Mouse (Mus musculus): Measurements from ENCODE around the gene 9130213A22Rik. TPM values are rescaled to one million over a fixed set of nuclear protein-coding genes. Genes with fewer than 3 reads are reported as not detected.
"Not testable (repeated sequence)": the region's sequence is repeated elsewhere in the genome, so short reads cannot be mapped to it uniquely, and the experiment has no call there.

9130213A22Rik gene
- polyA plus RNA-seq, 1 experiment from 2014 or later: 0.41 TPM

GRCm38 (mm10) chr11:69096987-69097900 lies 25.1 kb downstream of the 9130213A22Rik start:
- ATAC-seq (ENCODE audit: extremely low read depth, insufficient number of reproducible peaks, low FRiP score, low TSS enrichment): peak; percentile 42
- WGBS: 2% methylated on average over 27 of the region's 29 CpGs
- H3K27me3 ChIP-seq (replicated peaks): no peaks in the 10 kb centered on the region
- peak overlapping the region; percentile 99 for H3K4me2 ChIP-seq
- peak overlapping the region; percentile 98 for H3K27ac ChIP-seq (replicated peaks)
- H3K4me3 ChIP-seq: peak overlapping the region; percentile 71
- H3K9ac ChIP-seq: peak overlapping the region; percentile 89
- peaks cover 24% of the 10 kb centered on the region for H3K36me3 ChIP-seq
- H3K9me3 ChIP-seq: no peaks in the 10 kb centered on the region
- H3K4me1 ChIP-seq: peaks cover 71% of the 10 kb centered on the region

- ATAC-seq (ENCODE audit: extremely low read depth, insufficient number of reproducible peaks, low FRiP score, low TSS enrichment): no peak
- Histone ChIP-seq H3K4me3 (peak overlapping the region; percentile 71), H3K27me3 (replicated peaks) (no peaks in the 10 kb centered on the region), H3K36me3 (peaks cover 23% of the 10 kb centered on the region), H3K4me2 (peak overlapping the region; percentile 99), H3K27ac (replicated peaks) (peak overlapping the region; percentile 98), H3K4me1 (peaks cover 79% of the 10 kb centered on the region), H3K9ac (peak overlapping the region; percentile 89), H3K9me3 (no peaks in the 10 kb centered on the region)
- WGBS: 12% methylated on average over 9 of the region's 9 CpGs
These were observed 25.9 kb downstream of the 9130213A22Rik start for GRCm38 (mm10) chr11:69096360-69096986.

GRCm38 (mm10) chr11:69095511-69096231 lies 26.7 kb downstream of the 9130213A22Rik start:
- 3% methylated on average over 27 of the region's 27 CpGs for WGBS
- ATAC-seq (ENCODE audit: extremely low read depth, insufficient number of reproducible peaks, low FRiP score, low TSS enrichment): no peak
- H3K4me1 ChIP-seq: peaks cover 81% of the 10 kb centered on the region

GRCm38 (mm10) chr11:69094697-69095429 lies 27.5 kb downstream of the 9130213A22Rik start, which contains the start of gene Per1:
TSS of gene Per1 (plus strand) at chr11:69095217.
- Histone ChIP-seq H3K27ac (replicated peaks) (peak within 1 kb of the TSS; percentile 98), H3K36me3 (peaks cover 28% of the 10 kb centered on the region), H3K9me3 (no peaks in the 10 kb centered on the region), H3K4me3 (peak within 1 kb of the TSS; percentile 71), H3K27me3 (replicated peaks) (no peaks in the 10 kb centered on the region), H3K4me2 (peak within 1 kb of the TSS; percentile 99), H3K9ac (peak within 1 kb of the TSS; percentile 89), H3K4me1 (peaks cover 82% of the 10 kb centered on the region)
- WGBS: under 1% methylated on average over 37 of the region's 37 CpGs
- ATAC-seq (ENCODE audit: extremely low read depth, insufficient number of reproducible peaks, low FRiP score, low TSS enrichment): peak; percentile 86

More at GRCm38 (mm10) chr11:69095511-69096231, 26.7 kb downstream of the 9130213A22Rik start:
- Histone ChIP-seq H3K4me2 (peak overlapping the region; percentile 99), H3K27me3 (replicated peaks) (no peaks in the 10 kb centered on the region), H3K36me3 (peaks cover 23% of the 10 kb centered on the region), H3K4me3 (peak overlapping the region; percentile 71), H3K27ac (replicated peaks) (peak overlapping the region; percentile 98), H3K9ac (peak overlapping the region; percentile 89), H3K9me3 (no peaks in the 10 kb centered on the region)

- H3K9ac ChIP-seq; H3K9me3 ChIP-seq; ATAC-seq (ENCODE audit: extremely low read depth, insufficient number of reproducible peaks, low FRiP score, low TSS enrichment); H3K27me3 ChIP-seq (replicated peaks): not testable (repeated sequence)
- Histone ChIP-seq H3K4me1 (peaks cover 82% of the 10 kb centered on the region), H3K27ac (replicated peaks) (peak overlapping the region; percentile 94), H3K36me3 (peaks cover 34% of the 10 kb centered on the region), H3K4me3 (peak overlapping the region; percentile 39; the same call in 1 of the 2 replicates), H3K4me2 (peak overlapping the region; percentile 68)
- WGBS: 80% methylated on average over 7 of the region's 7 CpGs
These were observed 28.5 kb downstream of the 9130213A22Rik start for GRCm38 (mm10) chr11:69093856-69094255.

GRCm38 (mm10) chr11:69092871-69093270 lies 29.5 kb downstream of the 9130213A22Rik start:
- Histone ChIP-seq H3K9me3 (no peaks in the 10 kb centered on the region), H3K4me1 (peaks cover 76% of the 10 kb centered on the region), H3K4me2 (peak overlapping the region; percentile 6; the same call in 1 of the 2 replicates), H3K4me3 (no peak overlapping the region), H3K9ac (no peak overlapping the region), H3K27ac (replicated peaks) (peak overlapping the region; percentile 66; the same call in 1 of the 2 replicates), H3K36me3 (peaks cover 34% of the 10 kb centered on the region), H3K27me3 (replicated peaks) (no peaks in the 10 kb centered on the region)
- no peak for ATAC-seq (ENCODE audit: extremely low read depth, insufficient number of reproducible peaks, low FRiP score, low TSS enrichment)
- WGBS: 78% methylated on average over 4 of the region's 4 CpGs

- Histone ChIP-seq H3K9ac (peak overlapping the region; percentile 54; the same call in 1 of the 2 replicates), H3K27ac (replicated peaks) (peak overlapping the region; percentile 66), H3K4me3 (no peak overlapping the region), H3K27me3 (replicated peaks) (no peaks in the 10 kb centered on the region), H3K9me3 (no peaks in the 10 kb centered on the region), H3K36me3 (peaks cover 34% of the 10 kb centered on the region), H3K4me1 (peaks cover 76% of the 10 kb centered on the region), H3K4me2 (peak overlapping the region; percentile 6; the same call in 1 of the 2 replicates)
- no peak for ATAC-seq (ENCODE audit: extremely low read depth, insufficient number of reproducible peaks, low FRiP score, low TSS enrichment)
- WGBS: 4% methylated on average over 3 of the region's 3 CpGs
These were observed 30.0 kb downstream of the 9130213A22Rik start for GRCm38 (mm10) chr11:69092386-69092751.

GRCm38 (mm10) chr11:69091566-69092385 lies 30.6 kb downstream of the 9130213A22Rik start:
- Histone ChIP-seq H3K27ac (replicated peaks) (peak overlapping the region; percentile 66), H3K4me1 (peaks cover 78% of the 10 kb centered on the region)

GRCm38 (mm10) chr11:69090367-69090766 lies 32.0 kb downstream of the 9130213A22Rik start:
- H3K9ac ChIP-seq: peak overlapping the region; percentile 100
- 49% methylated on average over 6 of the region's 6 CpGs for WGBS

More at GRCm38 (mm10) chr11:69091566-69092385, 30.6 kb downstream of the 9130213A22Rik start:
- H3K9me3 ChIP-seq: no peaks in the 10 kb centered on the region
- WGBS: 61% methylated on average over 7 of the region's 7 CpGs
- peak overlapping the region; percentile 54 for H3K9ac ChIP-seq
- H3K4me3 ChIP-seq: no peak overlapping the region
- H3K27me3 ChIP-seq (replicated peaks): no peaks in the 10 kb centered on the region
- H3K4me2 ChIP-seq: peak overlapping the region; percentile 1; the same call in 1 of the 2 replicates
- ATAC-seq (ENCODE audit: extremely low read depth, insufficient number of reproducible peaks, low FRiP score, low TSS enrichment): no peak
- peaks cover 34% of the 10 kb centered on the region for H3K36me3 ChIP-seq

More at GRCm38 (mm10) chr11:69090367-69090766, 32.0 kb downstream of the 9130213A22Rik start:
- Histone ChIP-seq H3K4me2 (peak overlapping the region; percentile 96), H3K4me3 (peak overlapping the region; percentile 100), H3K27ac (replicated peaks) (no peak overlapping the region; the same call in 1 of the 2 replicates), H3K4me1 (peaks cover 73% of the 10 kb centered on the region), H3K36me3 (peaks cover 34% of the 10 kb centered on the region), H3K27me3 (replicated peaks) (no peaks in the 10 kb centered on the region), H3K9me3 (no peaks in the 10 kb centered on the region)
- ATAC-seq (ENCODE audit: extremely low read depth, insufficient number of reproducible peaks, low FRiP score, low TSS enrichment): no peak
